Mouse (Mus musculus) c-Kit-positive CD71-positive TER-119-positive erythroid progenitor cells, embryonic 14.5 days (primary cell): Measurements from ENCODE around the gene Sh3bgrl2.
A peak's percentile ranks its signal among the peaks of the same experiment; 100 is the strongest.

Experiments used
- DNase-seq: peaks from one replicate; pipeline ENCODE4 v3.0.0-alpha.2; 2013; ENCODE audit warnings: low spot score

Gene Sh3bgrl2

GRCm38 (mm10) chr9:83628669-83629612 is 80.8 kb downstream of the Sh3bgrl2 start:
- no peak for DNase-seq

GRCm38 (mm10) chr9:83630341-83630740 is 82.2 kb downstream of the Sh3bgrl2 start:
- DNase-seq, result no peak

GRCm38 (mm10) chr9:83631920-83632319 is 83.8 kb downstream of the Sh3bgrl2 start:
- DNase-seq, result no peak

- DNase-seq, result no peak
These were observed 86.6 kb downstream of the Sh3bgrl2 start for GRCm38 (mm10) chr9:83634703-83635102.

- no peak for DNase-seq
These were observed 87.9 kb downstream of the Sh3bgrl2 start for GRCm38 (mm10) chr9:83635997-83636396.

GRCm38 (mm10) chr9:83643139-83643538 is 95.0 kb downstream of the Sh3bgrl2 start:
- no peak for DNase-seq

GRCm38 (mm10) chr9:83643833-83644232 is 95.7 kb downstream of the Sh3bgrl2 start:
- no peak for DNase-seq

- no peak for DNase-seq
These were observed 98.1 kb downstream of the Sh3bgrl2 start for GRCm38 (mm10) chr9:83646215-83646614.

- DNase-seq, result no peak
These were observed 98.6 kb downstream of the Sh3bgrl2 start for GRCm38 (mm10) chr9:83646691-83647090.

- no peak for DNase-seq
These were observed 100.0 kb downstream of the Sh3bgrl2 start for GRCm38 (mm10) chr9:83647919-83648705.

- DNase-seq, result no peak
These were observed 100.6 kb downstream of the Sh3bgrl2 start for GRCm38 (mm10) chr9:83648733-83649132.

GRCm38 (mm10) chr9:83652015-83652414 is 103.9 kb downstream of the Sh3bgrl2 start:
- no peak for DNase-seq

GRCm38 (mm10) chr9:83652590-83653172 is 104.6 kb downstream of the Sh3bgrl2 start:
- peak; percentile 5 for DNase-seq

GRCm38 (mm10) chr9:83654601-83655000 is 106.5 kb downstream of the Sh3bgrl2 start:
- DNase-seq, result no peak

- DNase-seq, result no peak
These were observed 109.0 kb downstream of the Sh3bgrl2 start for GRCm38 (mm10) chr9:83656960-83657651.

GRCm38 (mm10) chr9:83657652-83658002 is 109.5 kb downstream of the Sh3bgrl2 start:
- no peak for DNase-seq

- DNase-seq, result no peak
These were observed 111.0 kb downstream of the Sh3bgrl2 start for GRCm38 (mm10) chr9:83659081-83659480.

GRCm38 (mm10) chr9:83661811-83662210 is 113.7 kb downstream of the Sh3bgrl2 start:
- DNase-seq, result no peak

GRCm38 (mm10) chr9:83663981-83664897 is 116.1 kb downstream of the Sh3bgrl2 start:
- no peak for DNase-seq

GRCm38 (mm10) chr9:83664951-83665350 is 116.8 kb downstream of the Sh3bgrl2 start:
- no peak for DNase-seq

- no peak for DNase-seq
These were observed 118.9 kb downstream of the Sh3bgrl2 start for GRCm38 (mm10) chr9:83667031-83667430.
